Mouse (Mus musculus): ENCODE measurements around the gene Usp2.

- TF ChIP-seq POLR2A (IDR thresholded peaks at IDR 0.05; ENCODE audit: control insufficient read depth, low read depth, low read length) (no peak), CTCF (IDR thresholded peaks at IDR 0.05; ENCODE audit: control insufficient read depth, insufficient read depth, insufficient replicate concordance, low read depth, low read length) (no peak)
Observed at GRCm38 (mm10) chr9:44116182-44116581, 49.4 kb downstream of the Usp2 start.
